Mouse (Mus musculus): ENCODE measurements around the gene Zmym6. TPM values are rescaled to one million over a fixed set of nuclear protein-coding genes. Genes with fewer than 3 reads are reported as not detected.
A peak's percentile ranks its signal among the peaks of the same experiment; 100 is the strongest.

Zmym6 gene
- polyA plus RNA-seq, 1 experiment from 2014 or later = 2.2 TPM

- H3K9me3 ChIP-seq (ENCODE audit: low read length) = no peaks in the 10 kb centered on the region
- ATAC-seq (no peak), DNase-seq (no peak)
- H3K27ac ChIP-seq (ENCODE audit: low read depth) = no peak overlapping the region
- H3K36me3 ChIP-seq (replicated peaks; ENCODE audit: insufficient read depth, low read length) = no peaks in the 10 kb centered on the region
- H3K27me3 ChIP-seq (ENCODE audit: insufficient read depth, low read length) = peaks cover 36% of the 10 kb centered on the region
- 72% methylated on average over 5 of the region's 5 CpGs for WGBS (ENCODE audit: insufficient replicate concordance)
- peaks cover 9% of the 10 kb centered on the region for H3K4me1 ChIP-seq (ENCODE audit: insufficient read depth)
- no peak for TF ChIP-seq EP300 (IDR thresholded peaks at IDR 0.05; ENCODE audit: low read depth)
- no peak for TF ChIP-seq CTCF (IDR thresholded peaks at IDR 0.05; ENCODE audit: low read depth)
- H3K9ac ChIP-seq (replicated peaks) = no peak overlapping the region
- H3K4me2 ChIP-seq (ENCODE audit: low read depth, low read length) = no peak overlapping the region
- no peak overlapping the region for H3K4me3 ChIP-seq (ENCODE audit: low read depth, low read length)
Measured at GRCm38 (mm10) chr4:127167096-127167495, 89.9 kb downstream of the Zmym6 start.

GRCm38 (mm10) chr4:127167731-127168130 lies 90.5 kb downstream of the Zmym6 start:
- no peak overlapping the region for H3K27ac ChIP-seq (ENCODE audit: low read depth)
- TF ChIP-seq CTCF (IDR thresholded peaks at IDR 0.05; ENCODE audit: low read depth) = no peak
- no peak for TF ChIP-seq EP300 (IDR thresholded peaks at IDR 0.05; ENCODE audit: low read depth)
- H3K36me3 ChIP-seq (replicated peaks; ENCODE audit: insufficient read depth, low read length) = no peaks in the 10 kb centered on the region
- no peaks in the 10 kb centered on the region for H3K9me3 ChIP-seq (ENCODE audit: low read length)
- peaks cover 37% of the 10 kb centered on the region for H3K27me3 ChIP-seq (ENCODE audit: insufficient read depth, low read length)
- H3K4me2 ChIP-seq (ENCODE audit: low read depth, low read length) = peak overlapping the region; percentile 77; the same call in 1 of the 2 replicates
- no peak overlapping the region for H3K4me3 ChIP-seq (ENCODE audit: low read depth, low read length)
- ATAC-seq (no peak), DNase-seq (no peak)
- 20% methylated on average over 8 of the region's 8 CpGs for WGBS (ENCODE audit: insufficient replicate concordance)
- no peak overlapping the region for H3K9ac ChIP-seq (replicated peaks)
- H3K4me1 ChIP-seq (ENCODE audit: insufficient read depth) = peaks cover 9% of the 10 kb centered on the region

- ATAC-seq = peak; percentile 61
- peaks cover 37% of the 10 kb centered on the region for H3K27me3 ChIP-seq (ENCODE audit: insufficient read depth, low read length)
- H3K4me3 ChIP-seq (ENCODE audit: low read depth, low read length) = peak overlapping the region; percentile 54
Measured at GRCm38 (mm10) chr4:127168211-127168913, 91.2 kb downstream of the Zmym6 start.

GRCm38 (mm10) chr4:127168914-127169345 lies 91.7 kb downstream of the Zmym6 start, which contains the start of gene Dlgap3:
TSS of gene Dlgap3 (plus strand) at chr4:127169204.
- TF ChIP-seq EP300 (IDR thresholded peaks at IDR 0.05; ENCODE audit: low read depth) (no peak), CTCF (IDR thresholded peaks at IDR 0.05; ENCODE audit: low read depth) (no peak)
- DNase-seq = peak; percentile 27
- H3K4me2 ChIP-seq (ENCODE audit: low read depth, low read length) = peak within 1 kb of the TSS; percentile 77
- peaks cover 9% of the 10 kb centered on the region for H3K4me1 ChIP-seq (ENCODE audit: insufficient read depth)
- WGBS (ENCODE audit: insufficient replicate concordance) = 1% methylated on average over 27 of the region's 67 CpGs
- peak within 1 kb of the TSS; percentile 54 for H3K4me3 ChIP-seq (ENCODE audit: low read depth, low read length)
- no peaks in the 10 kb centered on the region for H3K9me3 ChIP-seq (ENCODE audit: low read length)
- no peak within 1 kb of the TSS for H3K9ac ChIP-seq (replicated peaks)
- H3K36me3 ChIP-seq (replicated peaks; ENCODE audit: insufficient read depth, low read length) = no peaks in the 10 kb centered on the region
- H3K27ac ChIP-seq (ENCODE audit: low read depth) = no peak within 1 kb of the TSS
- peak; percentile 50 for ATAC-seq
- peaks cover 37% of the 10 kb centered on the region for H3K27me3 ChIP-seq (ENCODE audit: insufficient read depth, low read length)

More at GRCm38 (mm10) chr4:127168211-127168913, 91.2 kb downstream of the Zmym6 start:
- peak; percentile 32 for DNase-seq
- 1% methylated on average over 26 of the region's 39 CpGs for WGBS (ENCODE audit: insufficient replicate concordance)
- no peak overlapping the region for H3K9ac ChIP-seq (replicated peaks)
- no peaks in the 10 kb centered on the region for H3K9me3 ChIP-seq (ENCODE audit: low read length)
- TF ChIP-seq EP300 (IDR thresholded peaks at IDR 0.05; ENCODE audit: low read depth) = no peak
- TF ChIP-seq CTCF (IDR thresholded peaks at IDR 0.05; ENCODE audit: low read depth) = no peak
- H3K4me1 ChIP-seq (ENCODE audit: insufficient read depth) = peaks cover 9% of the 10 kb centered on the region
- H3K4me2 ChIP-seq (ENCODE audit: low read depth, low read length) = peak overlapping the region; percentile 77
- H3K27ac ChIP-seq (ENCODE audit: low read depth) = no peak overlapping the region
- no peaks in the 10 kb centered on the region for H3K36me3 ChIP-seq (replicated peaks; ENCODE audit: insufficient read depth, low read length)

GRCm38 (mm10) chr4:127169346-127170221 lies 92.4 kb downstream of the Zmym6 start:
- peaks cover 9% of the 10 kb centered on the region for H3K4me1 ChIP-seq (ENCODE audit: insufficient read depth)
- ATAC-seq (peak; percentile 41), DNase-seq (no peak)
- H3K4me3 ChIP-seq (ENCODE audit: low read depth, low read length) = peak overlapping the region; percentile 54
- 5% methylated on average over 35 of the region's 51 CpGs for WGBS (ENCODE audit: insufficient replicate concordance)
- no peak overlapping the region for H3K9ac ChIP-seq (replicated peaks)
- H3K4me2 ChIP-seq (ENCODE audit: low read depth, low read length) = peak overlapping the region; percentile 77
- peaks cover 37% of the 10 kb centered on the region for H3K27me3 ChIP-seq (ENCODE audit: insufficient read depth, low read length)
- H3K36me3 ChIP-seq (replicated peaks; ENCODE audit: insufficient read depth, low read length) = no peaks in the 10 kb centered on the region
- TF ChIP-seq CTCF (IDR thresholded peaks at IDR 0.05; ENCODE audit: low read depth) = no peak
- no peak for TF ChIP-seq EP300 (IDR thresholded peaks at IDR 0.05; ENCODE audit: low read depth)
- no peaks in the 10 kb centered on the region for H3K9me3 ChIP-seq (ENCODE audit: low read length)
- H3K27ac ChIP-seq (ENCODE audit: low read depth) = no peak overlapping the region

GRCm38 (mm10) chr4:127170866-127171265 lies 93.7 kb downstream of the Zmym6 start:
- TF ChIP-seq EP300 (IDR thresholded peaks at IDR 0.05; ENCODE audit: low read depth) (no peak), CTCF (IDR thresholded peaks at IDR 0.05; ENCODE audit: low read depth) (no peak)
- H3K4me1 ChIP-seq (ENCODE audit: insufficient read depth) = peaks cover 9% of the 10 kb centered on the region
- DNase-seq (no peak), ATAC-seq (no peak)
- no peak overlapping the region for H3K27ac ChIP-seq (ENCODE audit: low read depth)
- WGBS (ENCODE audit: insufficient replicate concordance) = 52% methylated on average over 5 of the region's 5 CpGs
- no peaks in the 10 kb centered on the region for H3K36me3 ChIP-seq (replicated peaks; ENCODE audit: insufficient read depth, low read length)
- no peaks in the 10 kb centered on the region for H3K9me3 ChIP-seq (ENCODE audit: low read length)
- H3K4me3 ChIP-seq (ENCODE audit: low read depth, low read length) = no peak overlapping the region
- no peak overlapping the region for H3K9ac ChIP-seq (replicated peaks)
- no peak overlapping the region for H3K4me2 ChIP-seq (ENCODE audit: low read depth, low read length)
- H3K27me3 ChIP-seq (ENCODE audit: insufficient read depth, low read length) = peaks cover 37% of the 10 kb centered on the region

All from liver, postnatal 0 days (tissue).